Mouse (Mus musculus) ovary, adult 18-20 months (tissue): ENCODE measurements around the gene Tex29.

Source experiments
- DNase-seq: peaks from one replicate; pipeline ENCODE4 v3.0.0; 2022; ENCODE audit warnings: low spot score, mixed read lengths

Tex29 gene

DNA sequence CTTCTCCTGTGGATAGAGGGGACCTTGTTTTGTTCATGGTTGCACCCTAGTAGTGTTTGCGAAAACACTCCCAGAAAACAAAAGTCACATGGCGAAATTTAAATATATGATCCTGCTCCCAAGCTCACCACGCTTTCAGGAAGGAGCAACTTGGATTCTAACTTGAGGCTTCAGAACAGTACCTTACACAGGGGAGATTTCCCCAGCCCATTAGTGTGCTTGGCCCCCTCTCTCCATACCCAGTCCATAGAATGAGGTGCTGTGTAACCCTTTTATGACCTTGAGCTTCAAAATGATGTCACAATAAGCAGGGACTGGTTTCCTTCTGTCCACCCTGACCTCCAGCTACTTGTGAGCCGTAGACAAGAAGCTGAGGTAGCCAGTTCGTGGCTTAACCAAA lies at the start of gene Tex29:
Tex29 (plus strand) TSS at position 301 of the 400 bp plus-strand sequence.
- no peak for DNase-seq

DNA sequence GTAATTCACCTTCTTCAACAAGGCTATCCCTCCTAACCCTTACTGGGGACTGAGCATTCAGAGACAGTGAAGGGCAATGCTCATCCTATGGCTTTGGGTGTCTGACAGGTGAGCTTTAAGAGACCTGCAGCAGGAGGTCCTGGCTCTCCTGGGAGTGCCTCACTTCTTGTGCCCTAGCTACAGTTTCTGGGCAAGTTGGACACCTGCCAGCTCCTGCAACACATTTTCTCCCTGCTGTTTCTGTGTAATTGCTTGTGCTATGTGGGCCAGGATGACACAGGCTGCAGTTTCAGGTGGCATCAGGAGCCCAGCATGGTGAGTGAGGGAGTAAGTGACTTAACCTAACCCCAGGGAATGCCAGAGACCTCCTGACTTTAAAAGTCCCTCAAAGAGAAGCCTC lies 45.3 kb upstream of the Tex29 start:
- no peak for DNase-seq

DNA sequence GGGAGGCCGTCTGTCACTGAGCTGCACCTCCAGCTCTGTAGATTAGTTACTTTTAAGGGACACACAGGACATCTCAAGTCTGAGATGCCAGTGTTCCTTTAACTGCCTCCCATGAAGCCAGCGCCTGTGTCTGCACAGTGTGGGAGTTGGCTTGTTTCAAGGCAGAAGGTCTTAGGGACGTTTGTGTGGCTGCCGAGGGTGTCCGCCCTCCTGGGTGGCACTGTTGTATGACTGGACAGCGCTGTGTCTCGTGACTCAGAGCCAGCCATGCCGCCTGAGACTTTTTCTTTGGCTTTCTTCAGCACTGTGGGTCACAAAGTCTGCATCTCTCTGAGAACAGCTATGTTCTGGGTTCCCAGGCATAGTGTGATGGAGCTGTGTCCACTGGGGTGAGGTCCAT lies 43.1 kb upstream of the Tex29 start:
- no peak for DNase-seq

DNA sequence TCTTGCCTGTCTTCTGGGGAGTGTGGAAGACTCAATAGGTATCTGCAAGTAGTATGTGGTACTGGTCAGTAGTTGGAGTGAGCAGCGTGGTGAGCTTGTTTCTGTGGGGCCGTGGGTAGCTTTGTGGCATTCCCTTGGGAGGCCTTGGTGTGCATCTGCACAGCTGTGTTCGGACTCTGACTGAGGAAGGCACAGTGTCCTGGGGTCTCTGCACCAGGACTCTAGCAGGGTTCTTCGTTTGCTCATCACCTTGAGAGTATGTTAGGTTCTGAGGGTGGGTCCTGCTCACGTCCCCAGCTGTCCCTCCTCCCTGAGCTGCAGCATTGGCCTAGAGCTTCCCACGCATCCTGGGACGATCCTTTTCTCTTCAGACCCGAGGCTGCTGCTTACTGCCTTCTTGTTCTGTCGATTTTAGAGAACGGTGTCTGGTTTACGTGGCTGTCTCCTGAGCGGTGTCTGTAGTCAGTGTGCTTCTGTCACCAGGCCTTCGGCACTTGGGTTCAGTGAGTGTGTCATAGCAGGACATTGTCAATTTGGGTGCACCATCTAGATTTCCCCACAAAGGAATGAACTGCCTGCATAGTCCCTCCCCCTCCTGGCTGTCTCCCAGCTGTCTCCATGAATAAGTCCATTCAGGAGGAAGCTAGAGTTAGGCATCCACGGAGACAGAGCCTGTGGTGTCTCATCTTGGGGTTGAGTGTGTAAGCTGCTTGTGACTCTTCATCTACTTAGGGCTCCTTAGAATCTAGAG lies 42.4 kb upstream of the Tex29 start:
- no peak for DNase-seq

DNA sequence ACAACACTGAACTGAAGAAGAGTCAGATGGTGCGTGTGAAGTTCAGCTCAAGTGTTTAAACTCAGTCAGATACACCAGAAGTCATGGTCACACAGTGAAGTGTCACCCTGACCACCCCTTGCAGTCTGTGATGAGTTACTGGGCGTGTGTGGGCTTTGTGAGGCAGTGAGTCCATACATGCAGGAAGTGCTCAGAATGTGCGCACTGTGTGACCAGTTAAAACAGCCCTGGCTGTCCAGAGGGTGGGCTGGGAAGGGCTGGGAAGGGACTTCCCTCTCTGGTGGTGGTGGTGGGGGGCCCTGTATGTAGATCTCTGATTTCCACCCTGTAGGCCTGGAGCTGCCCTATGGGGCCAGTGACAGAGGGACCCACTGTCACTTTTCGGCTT lies 41.8 kb upstream of the Tex29 start:
- no peak for DNase-seq

DNA sequence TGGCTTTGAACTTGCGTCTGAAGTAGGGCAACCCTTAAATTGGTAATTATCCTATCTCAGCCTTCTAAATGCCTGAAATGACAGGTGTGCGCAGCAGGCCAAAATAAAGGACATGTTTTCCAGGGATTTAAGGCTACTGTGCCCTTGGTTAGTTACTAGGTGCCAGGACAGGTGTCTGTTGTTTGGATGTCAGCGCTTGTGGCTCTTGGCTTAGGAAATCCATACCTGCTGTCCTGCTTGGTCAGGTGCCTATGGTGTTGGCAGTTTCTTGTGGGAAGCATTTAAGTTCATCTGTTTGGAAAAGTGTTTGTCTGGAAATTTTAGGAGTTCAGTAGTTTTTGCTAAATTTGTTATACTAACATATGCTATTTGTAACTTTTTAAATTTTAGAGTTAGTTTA lies 41.2 kb upstream of the Tex29 start:
- DNase-seq: no peak

DNA sequence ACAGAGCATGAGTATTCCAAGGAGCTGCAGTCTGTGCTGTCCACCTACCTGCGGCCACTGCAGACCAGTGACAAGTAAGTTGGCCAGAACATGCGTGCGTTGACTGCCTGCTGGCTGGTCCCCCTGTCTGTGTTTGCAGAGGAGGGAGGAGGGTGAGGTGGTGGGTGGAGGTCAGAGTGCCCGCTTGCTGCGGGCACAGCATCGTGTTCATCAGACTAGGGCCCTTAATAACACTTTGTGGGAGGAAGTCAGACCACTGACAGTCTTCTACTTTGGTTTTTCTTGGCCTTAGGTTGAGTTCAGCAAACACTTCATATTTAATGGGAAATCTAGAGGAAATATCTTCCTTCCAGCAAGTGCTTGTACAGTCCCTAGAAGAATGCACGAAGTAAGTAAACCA lies 39.8 kb upstream of the Tex29 start:
- no peak for DNase-seq

DNA sequence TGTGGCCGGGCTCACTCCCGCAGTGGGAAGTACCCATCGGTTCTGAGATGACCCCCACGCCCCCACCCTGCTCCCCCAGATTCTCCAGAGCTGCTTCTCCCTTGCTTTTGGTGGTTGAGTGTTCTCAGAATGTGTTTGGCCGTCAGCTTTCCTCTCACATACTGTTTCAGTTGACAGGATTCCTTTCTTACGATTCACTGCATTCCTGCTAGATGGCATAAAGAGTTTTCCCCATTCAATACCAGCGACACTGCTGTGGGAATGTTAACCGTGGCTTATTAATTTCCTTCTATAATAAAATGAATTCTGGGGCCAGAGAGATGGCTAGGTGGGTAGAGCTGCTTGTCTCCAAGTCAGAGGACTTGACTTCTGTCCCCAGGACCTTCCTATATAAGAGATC lies 38.7 kb upstream of the Tex29 start:
- no peak for DNase-seq

DNA sequence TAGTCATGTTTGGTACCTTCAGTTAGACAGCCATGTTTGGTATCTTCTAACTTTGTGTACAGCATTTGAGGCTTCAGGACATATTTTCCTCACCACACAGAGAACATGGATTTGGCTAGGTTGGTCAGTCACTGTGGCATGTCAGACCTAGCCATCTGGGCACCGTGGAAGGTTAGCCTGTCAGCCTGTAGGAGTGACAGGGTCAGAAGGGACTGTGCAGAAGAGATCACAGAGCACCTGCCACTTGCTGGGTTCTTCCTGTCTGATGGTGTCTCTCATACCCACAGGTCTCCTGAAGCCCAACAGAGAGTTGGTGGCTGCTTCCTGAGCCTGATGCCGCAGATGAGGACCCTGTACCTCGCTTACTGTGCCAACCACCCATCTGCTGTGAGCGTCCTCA lies 35.4 kb upstream of the Tex29 start:
- DNase-seq: no peak

DNA sequence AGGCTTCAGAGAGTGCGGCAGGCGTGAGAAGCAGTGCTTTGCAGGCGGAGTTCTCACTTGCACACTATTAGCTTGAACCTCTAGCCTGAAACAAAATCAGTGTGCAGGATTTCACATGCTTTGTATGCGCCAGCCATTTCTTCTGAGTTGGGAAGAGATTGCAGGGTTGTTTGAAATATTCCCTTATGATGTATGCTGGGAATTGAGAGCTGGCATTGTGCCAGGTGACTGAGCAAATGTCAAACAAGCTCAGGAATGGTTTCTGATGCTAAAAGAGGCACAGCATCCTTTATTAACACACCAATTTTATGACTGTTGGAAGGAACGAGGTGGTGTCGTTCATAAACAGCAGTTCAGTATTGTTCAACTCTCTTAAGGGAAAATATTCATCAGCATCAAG lies 34.0 kb upstream of the Tex29 start:
- DNase-seq: no peak

DNA sequence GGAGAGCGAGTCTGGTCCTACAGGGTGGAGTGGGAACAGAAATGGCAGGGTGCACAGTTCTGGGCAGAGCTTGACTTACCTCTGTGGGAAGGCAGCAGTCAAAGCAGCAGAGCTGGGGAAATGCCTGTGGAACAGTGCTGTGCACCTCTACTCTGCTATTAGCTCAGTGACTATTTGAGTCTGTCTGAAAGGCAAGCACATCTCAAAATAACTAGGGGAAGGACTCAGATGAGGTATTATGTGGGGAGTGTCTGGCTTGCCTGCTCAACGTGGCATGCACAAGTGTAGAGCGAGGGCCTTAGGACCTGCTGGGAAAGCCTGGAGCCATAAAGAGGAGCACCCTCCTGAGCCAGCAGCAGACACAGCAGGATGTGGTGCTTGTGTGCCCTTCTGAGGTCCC lies 32.9 kb upstream of the Tex29 start:
- DNase-seq: no peak

DNA sequence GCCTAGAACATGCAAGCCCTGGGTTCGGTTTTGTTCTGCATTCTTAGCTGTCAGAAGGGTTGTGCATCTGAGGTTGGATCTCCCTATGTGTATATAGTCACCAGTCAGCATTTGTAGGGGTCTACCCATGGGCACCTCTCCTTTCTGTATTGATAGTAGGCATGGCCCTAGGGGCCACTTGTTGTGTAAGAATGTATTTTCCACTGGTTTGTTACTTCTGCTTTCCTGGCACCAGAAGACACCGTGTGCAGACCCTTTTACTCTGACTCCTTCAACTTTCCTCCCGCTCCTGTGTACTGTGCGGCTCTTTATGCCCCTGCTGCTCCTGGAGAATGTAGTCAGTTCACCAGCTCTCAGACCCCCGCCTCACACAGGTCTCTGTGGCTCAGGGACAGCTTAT lies 32.2 kb upstream of the Tex29 start:
- DNase-seq: no peak

DNA sequence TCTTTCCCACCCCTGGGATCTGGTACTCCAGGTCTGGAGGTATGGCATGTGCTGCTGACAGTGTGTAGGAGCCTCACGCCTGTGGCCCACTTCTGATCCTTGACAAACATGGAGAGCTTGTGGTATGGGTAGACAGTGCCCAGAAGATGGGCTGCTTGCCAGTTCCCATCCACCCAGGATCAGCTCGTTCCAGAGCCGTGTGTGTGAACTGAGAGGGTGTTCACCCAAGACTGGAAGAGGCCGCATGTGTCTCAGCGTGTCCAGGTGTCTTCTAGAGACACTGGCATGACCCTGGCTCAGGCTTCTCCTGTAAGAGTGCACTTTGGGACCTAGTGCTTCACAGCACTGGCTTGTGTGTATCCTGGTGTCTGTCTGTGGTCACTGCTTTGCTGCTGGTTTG lies 29.8 kb upstream of the Tex29 start:
- DNase-seq: no peak

DNA sequence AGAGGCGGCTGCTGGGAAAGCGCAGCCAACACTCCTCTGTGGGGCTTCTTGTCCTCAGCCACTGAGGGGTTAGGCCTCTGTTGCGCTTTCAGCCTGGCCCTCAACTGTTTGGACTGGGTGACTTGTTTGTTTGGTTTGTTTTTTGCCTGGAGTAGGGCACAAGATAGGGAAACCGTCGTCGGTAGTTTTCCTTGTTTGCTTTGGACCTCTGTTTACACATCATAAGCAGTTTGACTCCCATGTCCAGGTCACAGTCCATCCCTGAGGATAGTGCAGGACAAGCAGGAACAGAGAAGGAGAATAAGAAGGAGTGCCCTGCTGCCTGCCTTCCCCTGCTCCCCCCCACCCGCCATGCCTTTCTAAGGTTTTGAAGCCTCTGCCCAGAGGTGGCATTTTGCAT lies 26.5 kb upstream of the Tex29 start:
- DNase-seq: no peak

DNA sequence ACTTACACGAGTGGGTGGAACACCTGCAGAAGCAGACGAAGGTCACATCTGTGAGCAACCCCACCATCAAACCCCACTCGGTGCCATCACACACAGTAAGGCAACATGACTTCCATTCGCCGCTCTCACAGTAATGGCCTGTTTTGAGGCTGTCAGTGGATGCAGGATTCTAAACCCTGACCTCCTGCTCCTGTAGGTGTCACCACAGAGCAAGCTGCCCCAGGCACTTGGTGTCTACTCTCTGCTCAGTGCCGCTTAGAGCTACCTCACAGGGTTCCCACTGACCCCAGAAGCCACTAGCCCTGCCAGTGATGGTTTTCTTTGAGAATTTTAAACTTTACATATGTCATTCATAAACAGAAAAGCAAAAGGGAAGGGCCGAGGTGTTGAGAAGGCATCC lies 25.1 kb upstream of the Tex29 start:
- no peak for DNase-seq

DNA sequence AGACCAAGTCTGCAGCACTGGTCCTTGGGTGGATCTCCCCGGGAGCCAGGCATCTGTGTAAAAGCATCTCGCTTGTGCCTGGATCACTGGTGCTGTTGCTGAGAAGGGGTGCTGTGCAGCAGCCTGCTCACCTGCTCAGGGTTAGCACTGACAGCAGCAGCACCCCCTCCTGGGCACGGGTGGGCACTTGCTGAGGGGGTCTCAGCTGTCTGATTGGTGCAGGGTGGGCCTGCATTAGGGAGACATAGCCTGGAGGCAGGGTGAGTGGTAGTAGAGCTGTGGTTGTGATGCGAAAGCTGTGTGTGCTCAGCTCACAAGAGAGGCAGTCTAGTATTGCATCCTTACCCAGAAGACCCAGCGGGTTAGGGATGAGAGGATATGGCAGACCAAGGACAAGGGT lies 20.1 kb upstream of the Tex29 start:
- DNase-seq: no peak

DNA sequence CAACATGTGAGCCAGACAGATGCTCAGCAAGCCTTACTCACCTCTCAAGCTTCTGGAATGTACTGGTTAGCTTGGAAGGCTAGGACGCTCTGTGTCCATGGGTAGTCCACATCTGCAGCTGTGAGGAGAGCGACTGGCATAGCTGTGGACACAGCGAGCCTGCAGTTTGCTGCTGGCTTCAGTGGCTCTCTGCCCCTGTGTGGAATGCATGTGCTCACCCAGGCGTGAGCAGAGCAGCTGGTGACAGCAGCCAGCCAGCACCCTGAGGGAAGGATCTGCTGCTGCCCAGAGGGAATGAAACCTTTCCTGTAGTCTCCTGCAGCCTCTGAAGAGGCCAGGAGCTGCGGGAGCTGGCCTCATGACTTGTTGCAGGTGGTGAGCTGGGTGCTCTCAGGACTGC lies 19.7 kb upstream of the Tex29 start:
- no peak for DNase-seq

DNA sequence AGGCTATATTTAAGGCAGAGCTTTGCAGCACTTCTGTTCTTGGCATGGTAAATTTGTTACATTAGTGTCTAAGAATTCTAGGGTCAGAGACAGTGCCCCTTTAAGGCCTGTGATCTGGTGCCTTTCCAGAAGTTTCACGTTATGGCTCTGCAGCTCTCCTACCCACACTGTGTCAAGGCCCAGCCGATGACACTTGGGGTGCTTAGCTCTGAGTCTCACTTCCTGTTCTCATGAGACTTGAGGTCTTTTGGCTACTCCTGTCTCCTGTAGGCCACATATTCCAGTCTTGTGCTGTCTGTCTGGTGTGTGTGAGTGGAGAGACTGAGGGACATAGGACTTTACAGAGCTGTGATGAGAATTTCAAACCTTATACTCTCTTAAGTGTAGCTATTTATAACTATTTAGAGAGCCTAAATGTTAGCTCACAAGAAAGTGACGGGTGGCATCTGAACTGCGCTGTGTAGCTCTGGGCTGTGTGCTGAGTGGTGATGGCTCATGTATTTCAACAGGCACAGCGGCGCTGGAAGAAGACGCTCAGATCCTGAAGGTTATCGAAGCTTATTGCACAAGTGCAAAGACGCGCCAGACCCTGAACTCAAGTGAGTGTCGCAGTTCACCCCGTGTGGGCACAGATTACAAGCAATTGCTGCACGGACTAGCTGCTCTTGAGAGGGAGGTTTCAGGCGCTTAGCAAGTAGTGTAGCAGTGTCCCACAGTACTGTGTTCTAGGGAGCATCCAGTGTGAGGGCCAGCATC lies 18.6 kb upstream of the Tex29 start:
- peak; percentile 60 for DNase-seq

DNA sequence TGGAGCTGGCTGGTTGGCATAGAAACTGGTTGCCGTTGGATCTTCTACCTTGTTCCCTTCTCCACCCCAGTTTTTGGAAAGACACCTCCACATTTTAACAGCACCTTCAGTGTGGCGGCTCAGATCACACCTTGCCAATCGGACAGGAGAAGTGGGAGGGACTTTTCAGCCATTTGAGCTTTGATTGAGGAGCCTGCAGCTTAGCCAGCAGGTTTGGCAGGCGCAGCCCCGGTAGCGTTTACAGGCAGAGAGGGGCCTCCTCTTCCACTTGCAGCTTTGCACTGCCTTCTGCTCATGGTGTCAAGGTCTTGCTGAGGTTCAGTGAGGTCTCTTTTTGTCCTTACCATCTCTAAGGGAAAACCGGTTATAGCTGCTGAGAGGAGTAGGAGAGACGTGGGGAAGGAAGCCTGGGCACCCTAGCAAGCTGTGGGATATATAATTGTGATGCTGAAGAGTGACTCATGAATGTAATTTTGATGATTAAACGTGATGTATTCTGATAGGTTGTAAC lies 17.7 kb upstream of the Tex29 start:
- DNase-seq: no peak

DNA sequence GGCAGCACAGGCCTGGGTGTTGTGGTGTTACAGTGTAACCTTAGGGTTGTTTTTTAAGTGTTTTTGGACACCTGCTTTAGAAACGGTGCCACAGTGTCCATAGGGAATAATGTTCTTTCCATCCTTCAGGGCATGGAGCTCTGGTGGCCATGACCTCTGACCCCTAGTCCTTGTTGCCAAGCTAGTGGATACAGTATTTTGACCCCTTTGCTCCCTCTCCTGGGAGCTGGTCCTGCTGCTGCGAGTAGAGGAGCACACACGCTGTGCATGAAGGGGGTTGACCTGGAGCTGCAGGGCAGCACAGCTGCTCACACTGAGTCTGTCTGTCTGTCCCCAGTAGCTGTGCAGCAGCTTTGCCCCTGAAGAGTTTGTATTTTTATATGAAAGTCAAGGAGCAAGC lies 14.5 kb upstream of the Tex29 start:
- DNase-seq: no peak

DNA sequence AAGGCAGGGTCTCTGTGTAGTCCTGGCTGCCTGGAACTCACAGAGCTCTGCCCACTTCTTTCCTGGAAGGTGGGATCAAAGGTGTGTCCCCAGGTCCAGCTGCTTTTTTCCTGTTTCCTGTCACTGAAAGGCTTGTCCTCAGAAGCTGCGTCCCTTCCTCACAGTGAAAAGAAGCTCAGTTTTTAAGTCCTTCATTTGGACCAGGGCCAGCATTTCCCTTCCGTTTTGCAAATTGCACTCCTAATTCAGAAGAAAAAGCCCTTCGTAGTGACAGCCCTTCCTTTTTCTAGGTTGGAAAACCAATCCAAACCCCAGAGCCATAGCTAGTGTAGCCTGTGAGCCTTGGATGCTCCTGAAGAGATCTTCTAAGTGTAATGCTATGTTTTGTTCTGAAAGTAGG lies 13.0 kb upstream of the Tex29 start:
- no peak for DNase-seq

DNA sequence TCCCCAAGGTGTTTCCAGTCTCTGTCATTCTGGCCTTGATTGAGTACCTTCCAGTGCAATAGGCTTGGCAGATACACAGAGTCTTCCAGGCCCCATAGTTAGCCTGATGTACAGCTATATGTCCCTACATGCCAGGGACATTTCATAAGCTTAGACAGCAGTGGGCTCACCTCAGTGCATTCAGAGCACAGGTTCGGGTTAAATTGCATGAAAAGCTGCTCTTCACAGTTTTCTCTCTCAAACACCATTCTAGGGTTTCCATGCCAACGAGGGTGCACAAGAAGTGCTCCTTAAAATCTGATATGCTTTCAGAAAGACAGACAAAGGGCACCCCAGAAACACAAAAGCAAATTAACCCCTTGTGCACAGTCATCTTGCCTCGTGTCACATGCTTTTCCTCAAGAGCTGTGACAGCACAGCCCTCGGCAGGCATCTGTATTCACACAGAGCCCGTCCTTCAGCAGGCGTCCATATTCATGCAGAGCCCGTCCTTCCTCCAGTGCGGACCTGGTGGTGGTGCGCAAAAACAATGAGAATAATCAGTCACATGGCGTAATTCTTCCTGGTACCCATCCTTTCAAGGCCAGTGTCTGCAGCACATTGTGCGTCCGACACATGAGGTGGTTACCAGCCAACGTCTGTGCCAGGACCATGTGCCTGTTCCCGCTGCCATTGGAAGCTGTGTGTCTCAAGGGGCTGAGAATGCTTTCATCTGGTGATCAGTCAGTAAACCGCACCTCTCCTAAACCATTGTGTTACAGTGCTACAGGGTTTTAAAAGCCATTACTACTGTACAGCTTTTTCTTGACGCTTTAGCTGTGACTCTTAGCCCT lies 9.8 kb upstream of the Tex29 start:
- DNase-seq: no peak

DNA sequence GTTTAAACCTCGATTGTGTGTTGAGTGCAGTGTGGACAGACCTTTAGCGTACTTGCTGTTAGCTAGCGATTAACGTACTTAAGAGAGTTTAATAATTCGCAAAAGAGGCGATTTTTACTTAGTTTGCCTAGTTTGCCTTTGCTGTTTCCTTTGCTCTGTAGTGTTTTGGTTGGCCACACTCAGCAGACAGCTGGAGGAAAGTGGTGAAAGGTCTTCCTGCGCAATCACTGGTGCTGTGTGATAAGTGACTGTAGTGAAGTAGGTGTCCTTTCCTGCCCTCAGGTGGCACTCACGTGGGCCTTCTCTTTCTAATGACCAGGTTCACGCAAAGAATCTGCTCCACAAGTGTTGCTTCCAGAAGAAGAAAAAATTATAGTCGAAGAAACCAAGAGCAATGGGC lies 9.1 kb upstream of the Tex29 start:
- no peak for DNase-seq
